Mouse (Mus musculus) limb, embryonic 10.5 days (tissue): ENCODE measurements at regions not wholly inside any gene's neighbourhood (a gene's known extent, or its start where the extent isn't known, plus 50 kb on each side); places are given as distances from the start of the nearest gene placed in this dataset.

Experiments used
- DNase-seq: peaks from one replicate; pipeline ENCODE4 v3.0.0-alpha.2; 2017; ENCODE audit warnings: low spot score
- H3K27ac ChIP-seq: fragments of 300-500 bp; sonication (generic); 2 replicates; pipeline ENCODE4 v1.5.1; 2016; ENCODE audit warnings: mild to moderate bottlenecking
- H3K27me3 ChIP-seq: fragments of 300-500 bp; sonication (generic); 2 replicates; pipeline ENCODE4 v1.6.1; 2016; ENCODE audit warnings: low read depth, mild to moderate bottlenecking; ENCODE audit not compliant: poor library complexity, severe bottlenecking
- H3K36me3 ChIP-seq: fragments of 300-500 bp; sonication (generic); 2 replicates; pipeline ENCODE4 v1.6.1; 2016; ENCODE audit warnings: mild to moderate bottlenecking, moderate library complexity
- H3K4me1 ChIP-seq: fragments of 300-500 bp; sonication (generic); 2 replicates; pipeline ENCODE4 v1.6.1; 2016
- H3K4me3 ChIP-seq: fragments of 300-500 bp; sonication (generic); 2 replicates; pipeline ENCODE4 v1.5.1; 2016; ENCODE audit warnings: mild to moderate bottlenecking, moderate library complexity
- H3K9me3 ChIP-seq: fragments of 300-500 bp; sonication (generic); replicated peaks from 2 replicates; pipeline ENCODE4 v1.6.1; 2016; ENCODE audit warnings: mild to moderate bottlenecking
- WGBS: fragments of 180-500 bp; shearing (Covaris S2); methylation state at CpG from one replicate; pipeline ENCODE4 v1.1.7; 2016; 5-methylcytosine and 5-hydroxymethylcytosine counted together

DNA sequence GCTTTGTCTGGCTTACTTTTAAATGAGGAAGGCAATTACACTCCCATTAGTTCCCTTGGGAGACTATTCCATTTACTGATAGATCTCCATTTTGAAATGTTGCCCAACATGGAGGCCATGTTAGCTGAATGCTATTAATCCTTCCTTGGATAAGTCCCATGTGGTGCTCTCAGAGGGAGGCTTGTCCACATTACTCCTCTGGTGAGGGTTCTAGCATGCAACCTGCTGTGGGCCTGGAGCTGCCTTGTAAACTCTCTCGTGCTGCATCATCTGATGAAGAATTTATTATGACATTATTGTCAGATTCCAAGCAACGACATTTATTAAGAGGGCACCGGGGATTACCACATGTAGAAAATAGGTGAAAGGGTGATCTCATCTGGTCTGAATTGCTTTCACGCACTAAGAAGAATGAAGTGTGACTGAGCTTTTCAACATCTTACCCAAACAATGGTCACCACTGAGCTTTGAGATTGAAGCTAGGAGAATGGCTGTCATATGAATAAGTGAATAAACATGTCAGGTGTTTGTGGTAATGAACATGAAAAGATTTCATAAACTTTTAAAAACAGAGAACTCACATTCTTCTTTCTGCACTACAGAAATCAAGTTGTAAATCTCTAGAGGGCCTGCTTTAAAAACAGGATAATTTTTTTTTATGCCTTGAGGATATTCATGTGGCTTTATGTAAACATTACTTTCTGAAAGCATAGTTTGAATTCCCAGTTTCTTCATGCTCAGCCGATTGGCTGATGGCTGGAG lies 495.3 kb downstream of the Ttll7 start:
- H3K4me3 ChIP-seq = no peak overlapping the region
- H3K27ac ChIP-seq = no peak overlapping the region
- H3K4me1 ChIP-seq = peaks cover 18% of the 10 kb centered on the region
- no peaks in the 10 kb centered on the region for H3K9me3 ChIP-seq
- H3K27me3 ChIP-seq = no peaks in the 10 kb centered on the region
- H3K36me3 ChIP-seq = no peaks in the 10 kb centered on the region
- 79% methylated on average over 5 of the region's 5 CpGs for WGBS
- no peak for DNase-seq

DNA sequence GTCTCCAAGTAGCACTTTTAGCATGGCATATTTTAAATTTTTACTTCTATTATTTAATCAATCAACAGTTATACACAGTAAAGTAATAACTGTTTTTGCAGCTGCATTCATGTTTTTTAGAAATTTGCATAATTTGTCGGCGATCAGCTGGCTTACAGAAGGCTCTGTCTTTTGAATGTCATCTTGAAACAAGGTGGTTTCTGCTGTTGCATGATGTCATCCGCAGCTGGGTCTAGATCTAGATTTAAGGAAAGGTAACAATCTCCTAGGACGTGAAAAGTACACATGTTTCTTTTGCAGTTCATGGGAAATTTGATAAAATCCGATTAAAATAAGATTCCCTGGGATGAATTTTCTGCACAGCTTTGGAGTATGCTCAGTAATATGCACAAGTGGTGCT lies 534.9 kb downstream of the Ttll7 start:
- 91% methylated on average over 5 of the region's 5 CpGs for WGBS
- Histone ChIP-seq H3K36me3 (no peaks in the 10 kb centered on the region), H3K4me3 (no peak overlapping the region), H3K9me3 (no peaks in the 10 kb centered on the region), H3K27me3 (no peaks in the 10 kb centered on the region), H3K4me1 (no peaks in the 10 kb centered on the region), H3K27ac (no peak overlapping the region)
- DNase-seq = no peak

DNA sequence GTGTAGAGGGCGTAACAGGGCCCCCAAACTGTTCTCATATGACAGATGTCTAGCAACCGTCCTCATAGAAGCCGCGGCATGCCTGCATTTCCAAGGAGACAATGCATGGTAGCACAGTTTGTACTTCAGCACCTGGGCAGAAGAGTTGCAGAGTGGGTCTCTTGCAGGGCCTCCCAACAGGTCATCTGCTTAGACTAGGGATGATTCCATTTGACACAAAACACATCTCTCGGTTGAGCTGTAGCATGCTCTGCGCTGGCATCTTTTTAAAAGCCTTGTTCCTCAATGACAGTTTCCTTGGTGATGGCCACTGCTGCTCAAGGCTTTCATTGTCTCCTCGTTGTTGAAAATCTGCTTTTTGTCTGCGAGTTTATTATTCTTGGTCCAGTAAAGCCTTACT lies 546.1 kb downstream of the Ttll7 start:
- Histone ChIP-seq H3K27me3 (no peaks in the 10 kb centered on the region), H3K36me3 (no peaks in the 10 kb centered on the region), H3K27ac (no peak overlapping the region), H3K4me1 (no peaks in the 10 kb centered on the region), H3K9me3 (no peaks in the 10 kb centered on the region), H3K4me3 (no peak overlapping the region)
- no peak for DNase-seq
- 87% methylated on average over 8 of the region's 8 CpGs for WGBS

GRCm38 (mm10) chr3:147412274-147412673 lies 560.1 kb downstream of the Ttll7 start:
- Histone ChIP-seq H3K27me3 (no peaks in the 10 kb centered on the region), H3K4me3 (no peak overlapping the region), H3K4me1 (peaks cover 19% of the 10 kb centered on the region; the same call in 1 of the 2 replicates), H3K27ac (no peak overlapping the region), H3K36me3 (no peaks in the 10 kb centered on the region), H3K9me3 (no peaks in the 10 kb centered on the region)
- DNase-seq = no peak
- 75% methylated on average over 4 of the region's 4 CpGs for WGBS

- Histone ChIP-seq H3K27me3 (no peaks in the 10 kb centered on the region), H3K9me3 (no peaks in the 10 kb centered on the region), H3K4me1 (peaks cover 10% of the 10 kb centered on the region; the same call in 1 of the 2 replicates), H3K36me3 (no peaks in the 10 kb centered on the region), H3K4me3 (no peak overlapping the region), H3K27ac (no peak overlapping the region)
- no peak for DNase-seq
- WGBS = 64% methylated on average over 3 of the region's 3 CpGs
Measured at GRCm38 (mm10) chr3:147416926-147417325, 564.8 kb downstream of the Ttll7 start.

DNA sequence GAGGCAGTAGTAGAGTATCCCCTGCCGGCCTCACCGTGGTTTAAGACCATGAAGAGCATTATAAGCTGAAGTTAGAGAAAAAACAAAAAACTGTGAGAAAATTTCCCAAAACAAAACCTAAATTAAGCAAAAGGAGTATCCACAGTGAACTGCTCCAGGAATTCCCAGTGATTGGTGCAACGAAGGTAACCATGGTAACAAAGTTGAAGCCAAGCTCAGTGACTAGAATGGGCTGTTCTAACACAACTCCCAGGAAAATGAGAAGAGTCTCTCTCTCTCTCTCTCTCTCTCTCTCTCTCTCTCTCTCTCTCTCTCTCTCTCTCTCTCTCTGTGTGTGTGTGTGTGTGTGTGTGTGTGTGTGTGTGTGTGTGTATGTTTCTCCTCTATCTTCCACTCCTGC lies 567.0 kb downstream of the Ttll7 start:
- H3K9me3 ChIP-seq = no peaks in the 10 kb centered on the region
- WGBS = 60% methylated on average over 3 of the region's 3 CpGs
- H3K4me3 ChIP-seq = no peak overlapping the region
- H3K27ac ChIP-seq = no peak overlapping the region
- H3K36me3 ChIP-seq = no peaks in the 10 kb centered on the region
- H3K27me3 ChIP-seq = no peaks in the 10 kb centered on the region
- peaks cover 18% of the 10 kb centered on the region for H3K4me1 ChIP-seq
- DNase-seq = no peak

- no peaks in the 10 kb centered on the region for H3K27me3 ChIP-seq
- peaks cover 21% of the 10 kb centered on the region for H3K4me1 ChIP-seq
- H3K4me3 ChIP-seq = no peak overlapping the region
- no peaks in the 10 kb centered on the region for H3K36me3 ChIP-seq
- H3K27ac ChIP-seq = no peak overlapping the region
- DNase-seq = no peak
- no peaks in the 10 kb centered on the region for H3K9me3 ChIP-seq
- 79% methylated on average over 5 of the region's 5 CpGs for WGBS
Measured at GRCm38 (mm10) chr3:147422196-147422595, 570.0 kb downstream of the Ttll7 start.

- no peaks in the 10 kb centered on the region for H3K36me3 ChIP-seq
- H3K9me3 ChIP-seq = no peaks in the 10 kb centered on the region
- H3K4me3 ChIP-seq = no peak overlapping the region
- H3K27ac ChIP-seq = no peak overlapping the region
- no peaks in the 10 kb centered on the region for H3K27me3 ChIP-seq
- 32% methylated on average over 2 of the region's 2 CpGs for whole genome bisulfite sequencing
- peaks cover 26% of the 10 kb centered on the region for H3K4me1 ChIP-seq
- DNase-seq = no peak
Measured at GRCm38 (mm10) chr3:147423895-147424575, 571.9 kb downstream of the Ttll7 start.

DNA sequence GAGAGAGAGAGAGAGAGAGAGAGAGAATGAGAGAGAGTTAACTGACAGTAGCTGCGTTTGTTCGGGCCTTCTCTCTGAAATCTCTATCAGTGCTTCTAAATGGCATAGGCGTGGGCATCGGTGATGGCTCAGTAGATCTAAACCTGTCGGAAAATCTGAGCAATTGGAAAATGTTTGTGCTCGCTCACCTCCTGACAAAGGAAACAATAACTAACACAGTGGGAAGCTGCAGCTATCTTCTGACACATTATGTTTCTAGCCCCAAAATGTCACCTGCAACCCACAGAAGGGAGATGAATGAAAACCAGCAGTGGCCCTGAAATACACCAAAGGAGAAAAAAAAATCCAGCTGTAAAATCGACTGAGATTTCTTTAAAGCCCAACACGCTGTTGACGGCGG lies 576.7 kb downstream of the Ttll7 start:
- H3K4me1 ChIP-seq = peaks cover 23% of the 10 kb centered on the region
- DNase-seq = no peak

DNA sequence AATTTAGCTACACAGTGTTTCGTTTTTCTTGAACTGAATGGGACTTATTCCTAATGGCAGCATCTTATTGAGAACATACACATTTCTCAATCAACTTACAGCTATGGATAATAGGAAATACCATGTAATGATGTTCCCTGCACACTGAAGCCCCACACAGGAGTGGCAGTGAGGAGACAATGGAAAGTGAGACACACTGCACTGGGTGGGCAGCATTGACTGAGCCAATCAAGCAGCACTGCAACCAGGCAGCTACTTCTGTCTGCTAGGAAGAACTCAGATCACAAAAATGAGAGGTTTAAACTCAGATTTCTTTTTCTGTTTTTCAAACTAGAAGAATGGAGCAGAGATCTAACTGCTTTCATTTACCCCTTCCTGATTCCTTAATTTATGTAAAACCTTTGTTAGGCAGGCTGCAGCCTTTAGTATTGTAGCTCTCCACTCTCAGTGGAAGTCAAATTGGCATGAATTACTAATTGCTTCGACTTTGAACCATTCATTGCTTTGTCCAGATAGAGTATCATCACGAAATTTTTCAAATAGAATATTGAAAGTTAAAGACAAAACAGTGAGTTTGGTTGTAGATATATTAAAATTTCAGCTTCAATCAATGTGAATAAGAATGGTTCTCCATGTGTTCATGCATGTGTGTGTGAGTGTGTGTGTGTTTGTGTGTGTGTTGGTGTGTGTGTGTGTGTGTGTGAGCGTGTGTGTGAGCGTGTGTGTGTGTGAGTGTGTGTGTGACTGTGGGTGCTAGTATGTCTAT lies 590.9 kb downstream of the Ttll7 start:
- Histone ChIP-seq H3K27me3 (no peaks in the 10 kb centered on the region), H3K27ac (peak overlapping the region; percentile 50; the same call in 1 of the 2 replicates), H3K4me3 (no peak overlapping the region), H3K4me1 (peaks cover 34% of the 10 kb centered on the region), H3K36me3 (no peaks in the 10 kb centered on the region), H3K9me3 (no peaks in the 10 kb centered on the region)
- no peak for DNase-seq
- 76% methylated on average over 5 of the region's 5 CpGs for WGBS

More for the DNA sequence above, 576.7 kb downstream of the Ttll7 start:
- Histone ChIP-seq H3K27me3 (no peaks in the 10 kb centered on the region), H3K27ac (no peak overlapping the region), H3K4me3 (no peak overlapping the region), H3K36me3 (no peaks in the 10 kb centered on the region), H3K9me3 (no peaks in the 10 kb centered on the region)
- WGBS = 48% methylated on average over 10 of the region's 10 CpGs

DNA sequence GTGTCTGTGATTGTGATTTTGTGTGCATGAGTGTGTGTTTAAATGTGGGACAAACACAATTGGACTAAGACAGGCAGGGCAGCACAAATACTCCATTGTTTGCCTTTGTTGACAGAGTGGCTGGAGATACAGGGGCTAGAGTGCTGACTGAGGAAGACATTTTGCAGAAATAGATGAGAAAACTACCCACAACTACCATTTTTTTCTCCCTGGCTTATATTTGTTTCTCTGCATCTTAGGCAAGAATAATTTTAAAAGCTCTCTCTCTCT lies 591.5 kb downstream of the Ttll7 start:
- H3K9me3 ChIP-seq = no peaks in the 10 kb centered on the region
- H3K27ac ChIP-seq = peak overlapping the region; percentile 50; the same call in 1 of the 2 replicates
- H3K36me3 ChIP-seq = no peaks in the 10 kb centered on the region
- DNase-seq = no peak
- peaks cover 34% of the 10 kb centered on the region for H3K4me1 ChIP-seq
- no peak overlapping the region for H3K4me3 ChIP-seq
- H3K27me3 ChIP-seq = no peaks in the 10 kb centered on the region

GRCm38 (mm10) chr3:147444005-147444763 lies 592.0 kb downstream of the Ttll7 start:
- H3K27ac ChIP-seq = peak overlapping the region; percentile 0; the same call in 1 of the 2 replicates
- DNase-seq = no peak
- peaks cover 34% of the 10 kb centered on the region for H3K4me1 ChIP-seq
- no peak overlapping the region for H3K4me3 ChIP-seq
- no peaks in the 10 kb centered on the region for H3K36me3 ChIP-seq
- WGBS = 56% methylated on average over 10 of the region's 10 CpGs
- no peaks in the 10 kb centered on the region for H3K27me3 ChIP-seq
- no peaks in the 10 kb centered on the region for H3K9me3 ChIP-seq
